Mouse (Mus musculus) leukemia stem cell, adult 10-12 weeks (primary cell): Measurements from ENCODE around the gene Thbs4. TPM values are rescaled to one million over a fixed set of nuclear protein-coding genes. Genes with fewer than 3 reads are reported as not detected.

Source experiments
- polyA plus RNA-seq: library from polyadenylated mRNA; stranded (reverse); fragments of >175 nt; gene quantifications from 2 replicates; pipeline ENCODE4 v1.2.3, GENCODE M21; 2012; ENCODE audit warnings: low replicate concordance

Gene Thbs4
- polyA plus RNA-seq, result 0.06 and 0.10 TPM in 2 replicates

GRCm38 (mm10) chr13:92794462-92795214 is at the start of gene Thbs4:
TSS of gene Thbs4 (minus strand) at chr13:92794818.

Other genes starting within 250 kb of the Thbs4 start
- not detected in 2 replicates for gene Spz1, start 218.6 kb downstream of the Thbs4 start, polyA plus RNA-seq
- gene Serinc5, start 183.7 kb downstream of the Thbs4 start, polyA plus RNA-seq, result 4.7 and 17.3 TPM in 2 replicates
- 1.0 and 1.2 TPM in 2 replicates for gene Mtx3, start 49.9 kb upstream of the Thbs4 start, polyA plus RNA-seq